Mouse (Mus musculus): ENCODE measurements around the gene Atcay. TPM values are rescaled to one million over a fixed set of nuclear protein-coding genes. Genes with fewer than 3 reads are reported as not detected.

The Atcay gene
- polyA plus RNA-seq, 1 experiment from 2014 or later: 1.5 TPM

DNA sequence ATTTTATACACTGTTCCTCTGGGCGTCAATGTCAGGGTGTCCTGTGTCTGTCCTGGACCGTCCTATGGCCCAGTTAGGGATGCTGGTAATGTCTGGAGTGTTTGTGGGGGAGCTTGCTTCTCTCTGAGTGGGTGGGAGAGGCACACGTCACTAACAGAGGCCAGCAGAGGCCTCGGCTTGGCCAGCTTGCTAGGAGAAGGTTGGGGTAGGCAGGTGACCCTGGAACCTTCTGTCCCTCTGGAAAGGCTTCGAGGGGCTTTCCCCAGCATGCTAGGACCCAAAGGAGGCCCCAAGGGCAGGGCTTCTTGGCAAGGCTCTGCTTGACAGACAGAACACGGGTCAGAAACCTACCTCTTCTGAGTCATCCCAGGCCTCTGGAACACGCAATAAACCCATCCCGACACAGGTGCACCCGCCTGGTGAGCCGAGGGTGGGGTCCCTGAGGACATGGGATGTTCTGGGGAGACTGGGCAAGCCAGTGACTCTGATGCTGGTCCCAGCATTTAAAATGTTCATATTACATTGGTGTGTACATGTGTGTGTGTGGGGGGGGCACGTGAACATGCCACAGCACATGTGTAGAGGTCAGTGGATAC is 34.1 kb downstream of the Atcay start:
- 63% methylated on average over 11 of the region's 11 CpGs for WGBS
- Histone ChIP-seq H3K36me3 (ENCODE audit: control insufficient read depth, insufficient read depth, low read length) (no peaks in the 10 kb centered on the region), H3K4me2 (ENCODE audit: low read depth, low read length) (no peak overlapping the region), H3K9me3 (ENCODE audit: control insufficient read depth, low read length) (no peaks in the 10 kb centered on the region), H3K27ac (ENCODE audit: low read length) (no peak overlapping the region), H3K9ac (ENCODE audit: low read depth, low read length) (no peak overlapping the region), H3K4me1 (ENCODE audit: control insufficient read depth, insufficient read depth, low read length) (peaks cover 27% of the 10 kb centered on the region), H3K4me3 (ENCODE audit: low read length) (no peak overlapping the region), H3K27me3 (replicated peaks; ENCODE audit: control insufficient read depth, insufficient read depth, low read length) (peaks cover 12% of the 10 kb centered on the region; the same call in 1 of the 2 replicates)
- ATAC-seq: no peak

DNA sequence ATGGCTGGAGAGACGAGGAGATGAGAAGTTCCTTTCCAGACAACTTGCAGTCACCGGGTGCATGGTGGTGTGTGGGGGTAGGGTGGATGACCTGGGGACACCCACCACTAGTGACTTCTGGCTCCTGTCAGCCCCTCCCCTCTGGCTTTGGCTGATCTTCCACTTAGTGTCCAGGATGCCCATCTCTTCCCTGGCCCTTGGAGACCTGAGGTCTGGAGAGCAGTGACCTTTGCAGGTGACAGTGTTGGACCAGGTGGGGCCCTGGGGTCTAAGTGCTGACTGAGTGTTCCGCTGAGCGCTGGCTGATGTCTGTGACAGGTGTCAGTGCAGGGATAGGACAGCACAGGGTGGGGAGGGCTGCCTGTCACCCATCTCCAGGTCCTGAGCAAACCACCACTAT is 35.3 kb downstream of the Atcay start:
- peak overlapping the region; percentile 30 for H3K4me2 ChIP-seq (ENCODE audit: low read depth, low read length)
- peak overlapping the region; percentile 54; the same call in 1 of the 2 replicates for H3K9ac ChIP-seq (ENCODE audit: low read depth, low read length)
- peak overlapping the region; percentile 24 for H3K4me3 ChIP-seq (ENCODE audit: low read length)
- H3K27me3 ChIP-seq (replicated peaks; ENCODE audit: control insufficient read depth, insufficient read depth, low read length): peaks cover 12% of the 10 kb centered on the region; the same call in 1 of the 2 replicates
- H3K4me1 ChIP-seq (ENCODE audit: control insufficient read depth, insufficient read depth, low read length): peaks cover 27% of the 10 kb centered on the region
- no peaks in the 10 kb centered on the region for H3K9me3 ChIP-seq (ENCODE audit: control insufficient read depth, low read length)
- peaks cover 6% of the 10 kb centered on the region for H3K36me3 ChIP-seq (ENCODE audit: control insufficient read depth, insufficient read depth, low read length)
- 68% methylated on average over 4 of the region's 4 CpGs for WGBS
- no peak for ATAC-seq
- peak overlapping the region; percentile 75; the same call in 1 of the 2 replicates for H3K27ac ChIP-seq (ENCODE audit: low read length)

DNA sequence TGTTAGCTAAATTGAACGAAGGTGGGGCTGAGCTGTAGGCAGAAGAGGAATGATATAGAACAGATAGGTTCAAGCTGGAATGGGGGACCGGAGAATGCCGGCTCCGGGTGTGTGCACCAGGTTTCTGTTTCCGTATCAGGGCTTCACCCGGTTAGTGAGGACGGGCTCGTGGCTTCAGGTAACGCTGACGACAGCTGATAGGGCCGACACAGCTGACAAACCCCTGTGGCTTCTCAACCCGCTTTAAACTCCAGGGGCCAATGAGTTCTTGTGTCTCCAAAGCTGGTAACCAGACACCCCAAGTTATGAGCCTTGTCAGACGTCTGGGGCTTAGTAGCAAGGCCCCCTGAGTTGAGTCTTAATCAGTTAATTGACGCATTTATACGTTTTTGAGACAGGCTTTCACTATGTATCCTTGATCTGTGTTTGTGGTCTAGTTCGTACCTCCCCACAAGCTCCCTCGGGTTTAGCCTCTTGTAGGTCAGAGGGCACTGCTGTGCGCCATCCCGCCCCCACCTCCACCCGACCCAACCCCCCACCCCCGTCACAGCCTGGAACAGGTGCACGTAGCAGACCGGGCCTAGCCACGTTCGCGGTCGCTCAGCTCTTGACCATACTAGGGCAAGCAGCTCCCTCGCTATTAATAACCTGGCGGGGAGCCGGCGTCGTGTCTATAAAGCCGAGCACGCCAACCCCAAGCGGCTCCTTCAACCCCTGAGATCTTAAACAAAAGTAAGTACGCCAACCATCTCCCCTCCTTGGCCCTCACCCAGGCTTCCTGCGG is 36.5 kb downstream of the Atcay start:
- H3K9ac ChIP-seq (ENCODE audit: low read depth, low read length): peak overlapping the region; percentile 54
- peak overlapping the region; percentile 24 for H3K4me3 ChIP-seq (ENCODE audit: low read length)
- 9% methylated on average over 37 of the region's 37 CpGs for WGBS
- peaks cover 12% of the 10 kb centered on the region; the same call in 1 of the 2 replicates for H3K27me3 ChIP-seq (replicated peaks; ENCODE audit: control insufficient read depth, insufficient read depth, low read length)
- peak overlapping the region; percentile 75 for H3K27ac ChIP-seq (ENCODE audit: low read length)
- no peaks in the 10 kb centered on the region for H3K9me3 ChIP-seq (ENCODE audit: control insufficient read depth, low read length)
- peak overlapping the region; percentile 30 for H3K4me2 ChIP-seq (ENCODE audit: low read depth, low read length)
- H3K4me1 ChIP-seq (ENCODE audit: control insufficient read depth, insufficient read depth, low read length): peaks cover 27% of the 10 kb centered on the region
- no peak for ATAC-seq
- peaks cover 12% of the 10 kb centered on the region for H3K36me3 ChIP-seq (ENCODE audit: control insufficient read depth, insufficient read depth, low read length)

DNA sequence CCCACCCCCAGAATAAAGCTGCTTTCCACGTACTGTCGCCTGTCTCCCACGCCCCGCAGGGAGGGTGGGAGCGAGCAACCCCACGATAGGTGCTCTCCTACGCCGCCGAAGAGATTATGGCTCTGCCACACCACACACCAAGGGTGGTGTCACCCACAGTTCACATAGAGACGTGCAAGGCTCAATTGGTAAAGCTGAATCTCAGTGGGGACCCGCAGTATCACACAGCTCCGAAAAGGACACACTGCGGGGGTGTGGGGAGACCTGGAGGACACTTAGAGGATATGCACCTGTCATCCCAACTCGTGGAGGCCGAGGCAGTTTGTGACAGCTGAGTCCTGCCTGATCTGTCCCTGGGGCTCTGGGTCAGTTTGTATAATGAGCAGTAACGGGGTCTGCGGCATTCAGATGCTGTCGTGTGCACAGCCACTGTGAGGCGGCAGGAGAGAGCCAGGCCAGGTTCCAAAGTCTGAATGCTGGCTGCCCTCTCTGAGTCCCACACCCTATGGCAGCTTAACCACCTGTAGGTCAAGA is 37.6 kb downstream of the Atcay start:
- Histone ChIP-seq H3K27ac (ENCODE audit: low read length) (peak overlapping the region; percentile 96), H3K9me3 (ENCODE audit: control insufficient read depth, low read length) (no peaks in the 10 kb centered on the region), H3K4me3 (ENCODE audit: low read length) (peak overlapping the region; percentile 66), H3K36me3 (ENCODE audit: control insufficient read depth, insufficient read depth, low read length) (peaks cover 15% of the 10 kb centered on the region), H3K9ac (ENCODE audit: low read depth, low read length) (peak overlapping the region; percentile 90), H3K4me2 (ENCODE audit: low read depth, low read length) (peak overlapping the region; percentile 98), H3K27me3 (replicated peaks; ENCODE audit: control insufficient read depth, insufficient read depth, low read length) (peaks cover 12% of the 10 kb centered on the region; the same call in 1 of the 2 replicates), H3K4me1 (ENCODE audit: control insufficient read depth, insufficient read depth, low read length) (peaks cover 27% of the 10 kb centered on the region)
- ATAC-seq: peak; percentile 27
- 4% methylated on average over 19 of the region's 19 CpGs for WGBS

DNA sequence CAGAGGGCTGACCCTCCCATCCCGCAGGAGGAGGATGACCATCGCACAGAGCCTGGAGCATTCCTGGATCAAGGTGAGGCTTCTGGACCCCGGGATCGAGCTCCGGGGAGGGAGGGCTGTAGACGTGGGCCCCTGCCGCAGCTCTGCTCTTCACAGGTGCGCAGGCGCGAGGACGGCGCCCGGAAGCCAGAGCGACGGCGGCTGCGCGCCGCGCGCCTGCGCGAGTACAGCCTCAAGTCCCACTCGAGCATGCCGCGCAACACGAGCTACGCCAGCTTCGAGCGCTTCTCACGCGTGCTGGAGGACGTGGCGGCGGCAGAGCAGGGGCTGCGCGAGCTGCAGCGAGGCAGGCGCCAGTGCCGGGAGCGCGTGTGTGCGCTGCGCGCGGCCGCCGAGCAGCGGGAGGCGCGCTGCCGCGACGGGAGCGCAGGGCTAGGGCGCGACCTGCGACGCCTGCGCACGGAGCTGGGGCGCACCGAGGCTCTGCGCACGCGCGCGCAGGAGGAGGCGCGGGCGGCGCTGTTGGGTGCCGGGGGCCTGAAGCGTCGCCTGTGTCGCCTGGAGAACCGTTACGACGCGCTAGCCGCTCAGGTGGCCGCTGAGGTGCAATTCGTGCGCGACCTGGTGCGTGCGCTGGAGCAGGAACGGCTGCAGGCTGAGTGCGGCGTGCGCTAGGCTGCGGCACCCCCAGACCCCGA is 38.2 kb downstream of the Atcay start:
- peaks cover 16% of the 10 kb centered on the region for H3K36me3 ChIP-seq (ENCODE audit: control insufficient read depth, insufficient read depth, low read length)
- peak overlapping the region; percentile 90 for H3K9ac ChIP-seq (ENCODE audit: low read depth, low read length)
- H3K27me3 ChIP-seq (replicated peaks; ENCODE audit: control insufficient read depth, insufficient read depth, low read length): peaks cover 12% of the 10 kb centered on the region; the same call in 1 of the 2 replicates
- 1% methylated on average over 88 of the region's 93 CpGs for WGBS
- H3K4me1 ChIP-seq (ENCODE audit: control insufficient read depth, insufficient read depth, low read length): peaks cover 27% of the 10 kb centered on the region
- H3K4me2 ChIP-seq (ENCODE audit: low read depth, low read length): peak overlapping the region; percentile 98
- peak overlapping the region; percentile 66 for H3K4me3 ChIP-seq (ENCODE audit: low read length)
- H3K27ac ChIP-seq (ENCODE audit: low read length): peak overlapping the region; percentile 96
- no peaks in the 10 kb centered on the region for H3K9me3 ChIP-seq (ENCODE audit: control insufficient read depth, low read length)
- ATAC-seq: peak; percentile 90

DNA sequence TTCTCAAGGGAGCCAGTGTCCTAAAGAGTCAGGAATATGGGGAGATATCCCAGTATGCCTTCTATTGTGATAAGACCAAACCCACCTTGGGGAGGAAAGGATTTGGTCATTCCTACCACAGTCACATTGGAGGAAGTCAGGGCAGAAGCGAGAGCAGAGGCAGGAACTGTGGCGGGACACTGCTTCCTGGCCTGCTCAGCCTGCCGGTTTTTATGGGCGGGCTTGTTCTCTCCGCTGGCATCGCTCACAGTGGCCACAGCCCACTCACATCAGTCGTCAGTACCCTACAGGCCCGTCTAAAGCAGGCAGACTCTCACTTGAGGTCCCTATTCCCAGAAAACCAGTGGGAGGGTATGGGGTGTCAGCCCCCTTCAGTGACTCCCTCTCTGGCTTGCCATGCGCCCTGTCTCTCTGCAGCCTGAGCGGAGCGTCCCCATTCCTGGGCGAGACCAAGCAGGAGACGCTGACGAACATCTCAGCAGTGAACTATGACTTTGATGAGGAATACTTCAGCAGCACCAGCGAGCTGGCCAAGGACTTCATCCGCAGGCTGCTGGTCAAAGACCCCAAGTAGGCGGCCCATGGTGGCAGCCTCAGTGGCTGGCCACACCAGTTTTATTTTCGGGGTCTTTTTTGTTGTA is 39.2 kb downstream of the Atcay start:
- WGBS: 81% methylated on average over 18 of the region's 18 CpGs
- Histone ChIP-seq H3K36me3 (ENCODE audit: control insufficient read depth, insufficient read depth, low read length) (peaks cover 18% of the 10 kb centered on the region), H3K27ac (ENCODE audit: low read length) (no peak overlapping the region), H3K4me3 (ENCODE audit: low read length) (no peak overlapping the region), H3K9me3 (ENCODE audit: control insufficient read depth, low read length) (no peaks in the 10 kb centered on the region), H3K27me3 (replicated peaks; ENCODE audit: control insufficient read depth, insufficient read depth, low read length) (peaks cover 12% of the 10 kb centered on the region; the same call in 1 of the 2 replicates), H3K4me1 (ENCODE audit: control insufficient read depth, insufficient read depth, low read length) (peaks cover 27% of the 10 kb centered on the region), H3K4me2 (ENCODE audit: low read depth, low read length) (peak overlapping the region; percentile 98), H3K9ac (ENCODE audit: low read depth, low read length) (peak overlapping the region; percentile 90; the same call in 1 of the 2 replicates)
- ATAC-seq: no peak

DNA sequence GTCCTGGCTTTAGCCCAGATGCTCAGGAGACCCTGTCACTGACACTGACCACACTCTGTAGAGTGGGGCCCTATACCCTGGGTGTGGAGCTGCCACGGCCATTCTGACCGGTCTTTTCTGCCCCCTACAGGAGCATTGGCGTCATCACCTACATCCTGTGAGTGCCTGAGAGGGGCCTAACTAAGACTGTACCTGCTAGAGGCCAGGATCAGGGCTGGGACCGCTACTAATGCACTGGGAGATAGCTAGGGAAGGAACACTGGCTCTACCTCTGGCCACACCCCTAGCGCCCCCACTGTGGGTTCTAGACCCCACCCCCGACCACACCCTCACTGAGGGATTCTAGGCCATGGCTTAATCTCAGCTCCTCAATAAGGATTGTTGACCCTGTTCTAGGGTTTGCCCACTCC is 39.7 kb downstream of the Atcay start:
- H3K9me3 ChIP-seq (ENCODE audit: control insufficient read depth, low read length): no peaks in the 10 kb centered on the region
- no peak overlapping the region for H3K4me3 ChIP-seq (ENCODE audit: low read length)
- H3K9ac ChIP-seq (ENCODE audit: low read depth, low read length): no peak overlapping the region
- H3K4me2 ChIP-seq (ENCODE audit: low read depth, low read length): no peak overlapping the region
- peaks cover 27% of the 10 kb centered on the region for H3K4me1 ChIP-seq (ENCODE audit: control insufficient read depth, insufficient read depth, low read length)
- 61% methylated on average over 6 of the region's 6 CpGs for WGBS
- ATAC-seq: no peak
- H3K36me3 ChIP-seq (ENCODE audit: control insufficient read depth, insufficient read depth, low read length): peaks cover 18% of the 10 kb centered on the region
- H3K27ac ChIP-seq (ENCODE audit: low read length): no peak overlapping the region; the same call in 1 of the 2 replicates
- peaks cover 12% of the 10 kb centered on the region; the same call in 1 of the 2 replicates for H3K27me3 ChIP-seq (replicated peaks; ENCODE audit: control insufficient read depth, insufficient read depth, low read length)

DNA sequence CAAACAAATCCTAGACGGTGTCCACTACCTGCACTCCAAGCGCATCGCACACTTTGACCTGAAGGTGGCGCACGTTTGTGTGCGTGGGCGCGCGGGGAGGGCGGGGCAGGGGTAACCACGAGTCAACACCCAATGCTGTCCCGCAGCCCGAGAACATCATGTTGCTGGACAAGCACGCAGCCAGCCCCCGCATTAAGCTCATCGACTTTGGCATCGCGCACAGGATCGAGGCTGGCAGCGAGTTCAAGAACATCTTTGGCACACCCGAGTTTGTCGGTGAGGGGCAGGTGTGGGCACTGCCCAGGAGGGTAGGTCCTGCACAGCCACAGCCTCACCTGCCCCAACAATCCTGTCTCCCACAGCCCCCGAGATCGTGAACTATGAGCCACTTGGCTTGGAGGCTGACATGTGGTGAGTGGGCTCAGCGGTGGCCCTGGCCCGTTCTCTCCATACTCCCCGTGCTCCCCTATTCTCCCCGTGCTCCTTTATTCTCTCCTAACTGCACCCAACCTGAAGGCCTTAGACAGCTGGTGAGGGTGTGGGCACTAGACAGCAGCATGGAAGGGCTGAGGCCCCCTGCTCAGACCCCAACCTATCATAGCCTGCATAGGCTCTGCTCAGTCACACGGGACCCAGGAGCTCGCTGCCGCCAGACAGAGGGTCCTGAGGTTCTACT is 40.3 kb downstream of the Atcay start:
- ATAC-seq: no peak
- H3K36me3 ChIP-seq (ENCODE audit: control insufficient read depth, insufficient read depth, low read length): peaks cover 18% of the 10 kb centered on the region
- 73% methylated on average over 31 of the region's 31 CpGs for WGBS
- H3K4me2 ChIP-seq (ENCODE audit: low read depth, low read length): no peak overlapping the region
- H3K9ac ChIP-seq (ENCODE audit: low read depth, low read length): no peak overlapping the region
- H3K27me3 ChIP-seq (replicated peaks; ENCODE audit: control insufficient read depth, insufficient read depth, low read length): peaks cover 12% of the 10 kb centered on the region; the same call in 1 of the 2 replicates
- H3K4me1 ChIP-seq (ENCODE audit: control insufficient read depth, insufficient read depth, low read length): peaks cover 26% of the 10 kb centered on the region
- no peak overlapping the region for H3K4me3 ChIP-seq (ENCODE audit: low read length)
- H3K9me3 ChIP-seq (ENCODE audit: control insufficient read depth, low read length): no peaks in the 10 kb centered on the region
- H3K27ac ChIP-seq (ENCODE audit: low read length): no peak overlapping the region; the same call in 1 of the 2 replicates
